ENCODE assay signal across 9 mouse cellular contexts in genomic region chr6:120471991-120472441, GRCm38 (mm10). TPM values are rescaled to one million over a fixed set of nuclear protein-coding genes. Genes with fewer than 3 reads are reported as not detected.
DNase-seq lines count a peak whose midpoint lies in the region; ATAC-seq lines count a peak whose summit lies in the region.
"Had no signal": no experiment of that assay in that cellular context is flagged by ENCODE, and none has a peak within 500 bp of the region (broad histone marks: within the 10 kb centered on the region; RNA-seq: fewer than 3 reads in every experiment).

No protein-coding gene starts in this region.

- H3K4me3 ChIP-seq in midbrain, embryonic 16.5 days (ENCODE audit: low read depth, low read length) = no peak overlapping the region

- no peak overlapping the region for H3K4me2 ChIP-seq in midbrain, embryonic 16.5 days (ENCODE audit: low read length)

- ATAC-seq in midbrain, embryonic 16.5 days = peak; percentile 61

- peak; percentile 76 for DNase-seq in layer of hippocampus, adult 9-11 months
- no peak for DNase-seq in layer of hippocampus, adult 8-10 months (ENCODE audit: low spot score in 2 of 2)
- peak; percentile 39 for DNase-seq in embryo, embryonic 10.5 days (ENCODE audit: low spot score)
- peak; percentile 26 to 27 for DNase-seq in heart, postnatal 36 days
- no peak for DNase-seq in adrenal gland, adult (ENCODE audit: inconsistent age in 2 of 2, low spot score in 1 of 2)
- no peak for DNase-seq in kidney, adult 18-20 months
- no peak for DNase-seq in lung, postnatal 36 days

- H3K27me3 ChIP-seq in midbrain, embryonic 16.5 days (ENCODE audit: control insufficient read depth, insufficient read depth, low read depth, low read length) = no peaks in the 10 kb centered on the region

- H3K9ac ChIP-seq in midbrain, embryonic 16.5 days (ENCODE audit: low read depth, low read length) = no peak overlapping the region

- 2% methylated on average over 5 of the region's 5 CpGs for WGBS in midbrain, embryonic 16.5 days

- H3K4me1 ChIP-seq in midbrain, embryonic 16.5 days (ENCODE audit: control insufficient read depth, insufficient read depth, low read length) = peaks cover 6% of the 10 kb centered on the region; the same call in 1 of the 2 replicates

- no peaks in the 10 kb centered on the region for H3K9me3 ChIP-seq in midbrain, embryonic 16.5 days (replicated peaks; ENCODE audit: control insufficient read depth, low read length, poor library complexity, severe bottlenecking)
- H3K9me3 ChIP-seq: G1E had no signal

- H3K27ac ChIP-seq in midbrain, embryonic 16.5 days (ENCODE audit: low read length) = no peak overlapping the region; the same call in 1 of the 2 replicates

- intact Hi-C loops in heart, postnatal 36 days (cut with DNase I) = no loop called here

- H3K36me3 ChIP-seq in midbrain, embryonic 16.5 days (ENCODE audit: control insufficient read depth, insufficient read depth, low read length) = no peaks in the 10 kb centered on the region

RNA-seq across cellular contexts. Expression of gene Il17ra, which starts 9.0 kb away (rescaled TPM):
- total RNA-seq in layer of hippocampus, adult 8-10 months (2022) = 10 to 100 TPM in 1 of 4 experiments, 1 to 10 TPM in 3; 8.3 to 11.9 (median 9.3) TPM
- total RNA-seq in heart, postnatal 36 days (2021) = 1 to 10 TPM; 2.9 to 3.5 TPM
- 2.3 and 3.5 TPM in 2 replicates for polyA plus RNA-seq in midbrain, embryonic 16.5 days (2015; fragmentation: Nextera tagmentation; extraction: Ambion mirVana)

RNA-seq across cellular contexts. Expression of gene Tmem121b, which starts 21.6 kb away (rescaled TPM):
- 10 to 100 TPM; 31.5 to 39.8 (median 34.0) TPM for total RNA-seq in layer of hippocampus, adult 8-10 months (2022)
- not detected for total RNA-seq in heart, postnatal 36 days (2021)
- 2.6 and 2.9 TPM in 2 replicates for polyA plus RNA-seq in midbrain, embryonic 16.5 days (2015; fragmentation: Nextera tagmentation; extraction: Ambion mirVana)
- polyA plus RNA-seq: G1E had no signal

RNA-seq across cellular contexts. Expression of gene Hdhd5, which starts 59.1 kb away (rescaled TPM):
- total RNA-seq in layer of hippocampus, adult 8-10 months (2022) = 10 to 100 TPM; 32.5 to 39.6 (median 35.5) TPM
- 10 to 100 TPM; 17.7 to 22.2 TPM for total RNA-seq in heart, postnatal 36 days (2021)
- polyA plus RNA-seq in midbrain, embryonic 16.5 days (2015; fragmentation: Nextera tagmentation; extraction: Ambion mirVana) = 14.6 and 15.0 TPM in 2 replicates

Comparison
In these comparisons a context has a peak if more than half of its experiments do, and no peak if none do; other contexts are left out.
1. DNase-seq: peak in layer of hippocampus, adult 9-11 months (single experiment), embryo, embryonic 10.5 days (single experiment) and heart, postnatal 36 days (2 of 2); none in layer of hippocampus, adult 8-10 months (0 of 2), adrenal gland, adult (0 of 2), kidney, adult 18-20 months (single experiment) and lung, postnatal 36 days (single experiment).
2. RNA of gene Tmem121b, which starts 21.6 kb away (total RNA-seq): 31.5 to 39.8 TPM in layer of hippocampus, adult 8-10 months; not detected in heart, postnatal 36 days; every median in the first group is over 10 times any median in the second.